Mouse (Mus musculus) MEL (cell line): Measurements from ENCODE around the gene Slc35b2. TPM values are rescaled to one million over a fixed set of nuclear protein-coding genes. Genes with fewer than 3 reads are reported as not detected.

Source experiments
- DNase-seq: peaks from one replicate; pipeline ENCODE4 v3.0.0; 2011; ENCODE audit warnings: low read depth, low spot score
- H3K27ac ChIP-seq: 2 replicates; pipeline ENCODE4 v1.5.1; 2012; ENCODE audit warnings: low read depth, mild to moderate bottlenecking, control low read depth, low read length, moderate library complexity; ENCODE audit not compliant: control insufficient read depth
- H3K27me3 ChIP-seq, 2 experiments: fragments of 150-350 bp in 1 of 2; sonication (generic) in 1 of 2; 2 replicates each; pipeline ENCODE4 v1.6.1; 2012; ENCODE audit warnings: low read length in 2 of 2, mild to moderate bottlenecking in 2 of 2, improper control_type of control experiment in 1 of 2, moderate library complexity in 1 of 2; ENCODE audit not compliant: insufficient read depth in 2 of 2, control insufficient read depth in 1 of 2
- H3K36me3 ChIP-seq, 2 experiments: 2 replicates each; pipeline ENCODE4 v1.6.1; 2012 to 2014; ENCODE audit warnings: low read length in 2 of 2, improper control_type of control experiment in 1 of 2, inconsistent platforms in 1 of 2, mild to moderate bottlenecking in 1 of 2; ENCODE audit not compliant: insufficient read depth in 2 of 2, control insufficient read depth in 1 of 2
- H3K4me1 ChIP-seq, 2 experiments: fragments of 150-350 bp in 1 of 2; sonication (generic) in 1 of 2; 2 replicates each; pipeline ENCODE4 v1.6.1; 2012; ENCODE audit warnings: low read length in 2 of 2, improper control_type of control experiment in 1 of 2, mild to moderate bottlenecking in 1 of 2; ENCODE audit not compliant: insufficient read depth in 2 of 2, control insufficient read depth in 1 of 2
- H3K4me3 ChIP-seq, 2 experiments: fragments of 150-350 bp in 1 of 2; sonication (generic) in 1 of 2; 2 replicates each; pipeline ENCODE4 v1.5.1; 2012; ENCODE audit warnings: low read depth in 2 of 2, low read length in 2 of 2, mild to moderate bottlenecking in 2 of 2, moderate library complexity in 2 of 2, control low read depth in 1 of 2, improper control_type of control experiment in 1 of 2; ENCODE audit not compliant: control insufficient read depth in 1 of 2, insufficient read depth in 1 of 2
- H3K79me2 ChIP-seq: 2 replicates; pipeline ENCODE4 v1.6.1; 2012; ENCODE audit warnings: mild to moderate bottlenecking, low read length, moderate library complexity; ENCODE audit not compliant: control insufficient read depth, poor library complexity, insufficient read depth
- H3K9ac ChIP-seq: 2 replicates; pipeline ENCODE4 v1.6.1; 2012; ENCODE audit warnings: low read depth, mild to moderate bottlenecking, control low read depth, low read length, moderate library complexity; ENCODE audit not compliant: control insufficient read depth, poor library complexity, severe bottlenecking
- H3K9me3 ChIP-seq: fragments of 150-350 bp; sonication (generic); replicated peaks from 2 replicates; pipeline ENCODE4 v1.6.1; 2012; ENCODE audit warnings: mild to moderate bottlenecking, low read length, improper control_type of control experiment, moderate library complexity; ENCODE audit not compliant: insufficient read depth
- BHLHE40 ChIP-seq: IDR thresholded peaks from 2 replicates; pipeline ENCODE4 v1.6.1; 2012; ENCODE audit warnings: low read depth, mild to moderate bottlenecking, inconsistent platforms, low read length, improper control_type of control experiment, borderline replicate concordance
- CTCF ChIP-seq, 3 experiments: IDR thresholded peaks in 2 of 3; conservative IDR thresholded peaks in 1 of 3; 2 replicates each; pipeline ENCODE4 v1.5.1; 2011 to 2012; ENCODE audit warnings: low read length in 3 of 3, low read depth in 2 of 3, mild to moderate bottlenecking in 2 of 3, improper control_type of control experiment in 1 of 3, inconsistent platforms in 1 of 3, mixed read lengths in 1 of 3, moderate library complexity in 1 of 3; ENCODE audit not compliant: control insufficient read depth in 1 of 3, insufficient read depth in 1 of 3, poor library complexity in 1 of 3, severe bottlenecking in 1 of 3
- ELF1 ChIP-seq: IDR thresholded peaks from 2 replicates; pipeline ENCODE4 v1.6.1; 2014; ENCODE audit warnings: low read depth, mild to moderate bottlenecking, inconsistent platforms, low read length, improper control_type of control experiment, moderate library complexity
- EP300 ChIP-seq, 2 experiments: IDR thresholded peaks; 2 replicates each; pipeline ENCODE4 v1.6.1; 2011; ENCODE audit warnings: improper control_type of control experiment in 2 of 2, low read length in 2 of 2, low read depth in 1 of 2, mild to moderate bottlenecking in 1 of 2
- ETS1 ChIP-seq: IDR thresholded peaks from 2 replicates; pipeline ENCODE4 v1.6.1; 2012; ENCODE audit warnings: low read depth, mild to moderate bottlenecking, inconsistent platforms, low read length, improper control_type of control experiment, moderate library complexity
- GATA1 ChIP-seq: IDR thresholded peaks from 2 replicates; pipeline ENCODE4 v1.6.1; 2011; ENCODE audit warnings: low read depth, low read length, improper control_type of control experiment
- HCFC1 ChIP-seq: IDR thresholded peaks from 2 replicates; pipeline ENCODE4 v1.6.1; 2012; ENCODE audit warnings: low read depth, mild to moderate bottlenecking, inconsistent platforms, low read length, improper control_type of control experiment, moderate library complexity
- KAT2A ChIP-seq: conservative IDR thresholded peaks from 2 replicates; pipeline ENCODE4 v1.6.1; 2012; ENCODE audit warnings: low read depth, low read length, improper control_type of control experiment, inconsistent platforms
- MAFK ChIP-seq: IDR thresholded peaks from 2 replicates; pipeline ENCODE4 v1.6.1; 2011; ENCODE audit warnings: low read depth, mild to moderate bottlenecking, low read length, improper control_type of control experiment, borderline replicate concordance
- MAX ChIP-seq: IDR thresholded peaks from 2 replicates; pipeline ENCODE4 v1.6.1; 2011; ENCODE audit warnings: low read length, improper control_type of control experiment
- MAZ ChIP-seq: IDR thresholded peaks from 2 replicates; pipeline ENCODE4 v1.6.1; 2012; ENCODE audit warnings: low read depth, mild to moderate bottlenecking, inconsistent platforms, low read length, improper control_type of control experiment
- POLR2A ChIP-seq, 2 experiments: IDR thresholded peaks; 2 replicates each; pipeline ENCODE4 v1.6.1; 2011 to 2012; ENCODE audit warnings: low read length in 2 of 2, mild to moderate bottlenecking in 2 of 2, control low read depth in 1 of 2, improper control_type of control experiment in 1 of 2, low read depth in 1 of 2, moderate library complexity in 1 of 2; ENCODE audit not compliant: control insufficient read depth in 1 of 2, insufficient read depth in 1 of 2, poor library complexity in 1 of 2
- POLR2AphosphoS2 ChIP-seq: IDR thresholded peaks from 2 replicates; pipeline ENCODE4 v1.6.1; 2011; ENCODE audit warnings: low read length, improper control_type of control experiment
- RAD21 ChIP-seq: IDR thresholded peaks from 2 replicates; pipeline ENCODE4 v1.6.1; 2011; ENCODE audit warnings: mild to moderate bottlenecking, low read depth, low read length, improper control_type of control experiment
- RCOR1 ChIP-seq: IDR thresholded peaks from 2 replicates; pipeline ENCODE4 v1.6.1; 2012; ENCODE audit warnings: low read depth, mild to moderate bottlenecking, inconsistent platforms, low read length, improper control_type of control experiment
- TAL1 ChIP-seq: IDR thresholded peaks from 2 replicates; pipeline ENCODE4 v1.6.1; 2012; ENCODE audit warnings: mild to moderate bottlenecking, inconsistent platforms, low read length, moderate library complexity, mixed read lengths
- TBP ChIP-seq: IDR thresholded peaks from 2 replicates; pipeline ENCODE4 v1.8.0; 2011; ENCODE audit warnings: low read depth, low read length, improper control_type of control experiment
- USF1 ChIP-seq: IDR thresholded peaks from 2 replicates; pipeline ENCODE4 v1.6.1; 2014; ENCODE audit warnings: low read depth, mild to moderate bottlenecking, inconsistent platforms, low read length, improper control_type of control experiment, moderate library complexity
- ZKSCAN1 ChIP-seq: IDR thresholded peaks from 2 replicates; pipeline ENCODE4 v1.6.1; 2012; ENCODE audit warnings: low read depth, mild to moderate bottlenecking, inconsistent platforms, low read length, improper control_type of control experiment, moderate library complexity
- ZMIZ1 ChIP-seq: IDR thresholded peaks from 2 replicates; pipeline ENCODE4 v1.6.1; 2012; ENCODE audit warnings: low read depth, mild to moderate bottlenecking, inconsistent platforms, low read length, improper control_type of control experiment, moderate library complexity
- ZNF384 ChIP-seq: IDR thresholded peaks from 2 replicates; pipeline ENCODE4 v1.6.1; 2012; ENCODE audit warnings: low read depth, mild to moderate bottlenecking, inconsistent platforms, low read length, improper control_type of control experiment
- polyA plus RNA-seq, 2 experiments: library from polyadenylated mRNA; stranded (reverse) in 1 of 2; unstranded in 1 of 2; fragments of >175 nt in 1 of 2; fragments of >200 nt in 1 of 2; gene quantifications; 2 replicates each; pipeline versions ENCODE4 v1.2.1 to v1.2.4; 2012; ENCODE audit warnings: low replicate concordance in 2 of 2, low read depth in 1 of 2; ENCODE audit not compliant: insufficient read length in 2 of 2, insufficient read depth in 1 of 2, missing spikeins in 1 of 2
- total RNA-seq: library from RNA; depleted of rRNA; stranded (reverse); fragments of 300-350 nt; gene quantifications from 2 replicates; pipeline ENCODE4 v1.2.3, GENCODE M21; 2012

The Slc35b2 gene
- total and polyA plus RNA-seq, 3 experiments: 81.7 to 111 TPM; not detected in 1

DNA sequence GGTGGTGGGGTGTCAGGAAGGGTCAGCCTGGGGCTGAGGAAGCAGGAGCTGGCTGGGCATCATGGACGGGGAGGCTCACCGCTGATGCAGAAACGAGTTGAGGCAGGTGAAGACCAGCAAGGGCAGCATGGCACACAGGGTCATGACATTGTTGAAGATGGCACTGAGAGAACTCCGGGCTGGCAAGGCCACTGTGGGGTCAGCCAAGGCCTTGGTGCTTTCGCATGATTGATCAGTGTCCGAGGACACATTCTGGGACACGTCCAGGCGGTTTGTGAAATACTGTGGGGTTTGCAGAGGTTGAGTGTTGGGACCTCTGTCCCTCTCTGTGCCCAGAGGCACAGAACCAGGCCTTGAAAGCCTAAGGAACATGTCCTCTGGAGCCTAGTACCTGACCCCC, 26.2 kb downstream of the Slc35b2 start (continued):
- TF ChIP-seq ZMIZ1 (no peak), KAT2A (no peak)

DNA sequence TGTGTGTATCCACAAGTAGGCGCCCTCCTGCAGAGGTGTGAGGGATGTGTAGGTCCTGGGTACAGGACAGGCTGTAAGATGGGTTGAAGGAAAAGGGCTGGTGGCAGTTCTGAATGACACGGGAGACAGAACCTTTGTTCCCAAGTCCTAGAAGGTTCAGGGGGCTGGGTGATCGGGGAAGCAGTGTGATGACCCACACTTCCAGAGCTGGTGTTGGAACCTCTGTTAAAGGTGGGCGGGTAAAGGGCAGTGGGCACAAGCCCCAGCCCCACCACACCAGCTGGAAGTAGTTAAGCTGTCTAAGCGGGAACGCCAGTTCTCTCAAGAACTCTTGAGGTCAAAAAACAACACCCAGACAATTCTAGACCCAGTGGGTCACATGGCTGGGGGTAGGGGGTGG, 26.7 kb downstream of the Slc35b2 start:
- Histone ChIP-seq H3K79me2 (peaks cover 39% of the 10 kb centered on the region), H3K4me3 (no peak overlapping the region), H3K27me3 (no peaks in the 10 kb centered on the region), H3K9ac (no peak overlapping the region), H3K9me3 (no peaks in the 10 kb centered on the region), H3K4me1 (peaks cover 7 to 17% of the 10 kb centered on the region in 2 experiments; a peak in 3 of 4 replicates), H3K27ac (no peak overlapping the region), H3K36me3 (peaks cover 8 to 11% of the 10 kb centered on the region in 2 experiments; a peak in 3 of 4 replicates)
- no peak for DNase-seq
- 0 out of 2 replicates have a peak, but pooled peaks have one; percentile 17 for TF ChIP-seq USF1
- no peak for TF ChIP-seq CTCF (IDR thresholded peaks at IDR 0.05 in 2 of 3, conservative IDR thresholded peaks at IDR 0.05 in 1 of 3; ENCODE audit: control insufficient read depth in 1 of 3, insufficient read depth in 1 of 3, low read depth in 2 of 3, low read length in 3 of 3, poor library complexity in 1 of 3, severe bottlenecking in 1 of 3)

DNA sequence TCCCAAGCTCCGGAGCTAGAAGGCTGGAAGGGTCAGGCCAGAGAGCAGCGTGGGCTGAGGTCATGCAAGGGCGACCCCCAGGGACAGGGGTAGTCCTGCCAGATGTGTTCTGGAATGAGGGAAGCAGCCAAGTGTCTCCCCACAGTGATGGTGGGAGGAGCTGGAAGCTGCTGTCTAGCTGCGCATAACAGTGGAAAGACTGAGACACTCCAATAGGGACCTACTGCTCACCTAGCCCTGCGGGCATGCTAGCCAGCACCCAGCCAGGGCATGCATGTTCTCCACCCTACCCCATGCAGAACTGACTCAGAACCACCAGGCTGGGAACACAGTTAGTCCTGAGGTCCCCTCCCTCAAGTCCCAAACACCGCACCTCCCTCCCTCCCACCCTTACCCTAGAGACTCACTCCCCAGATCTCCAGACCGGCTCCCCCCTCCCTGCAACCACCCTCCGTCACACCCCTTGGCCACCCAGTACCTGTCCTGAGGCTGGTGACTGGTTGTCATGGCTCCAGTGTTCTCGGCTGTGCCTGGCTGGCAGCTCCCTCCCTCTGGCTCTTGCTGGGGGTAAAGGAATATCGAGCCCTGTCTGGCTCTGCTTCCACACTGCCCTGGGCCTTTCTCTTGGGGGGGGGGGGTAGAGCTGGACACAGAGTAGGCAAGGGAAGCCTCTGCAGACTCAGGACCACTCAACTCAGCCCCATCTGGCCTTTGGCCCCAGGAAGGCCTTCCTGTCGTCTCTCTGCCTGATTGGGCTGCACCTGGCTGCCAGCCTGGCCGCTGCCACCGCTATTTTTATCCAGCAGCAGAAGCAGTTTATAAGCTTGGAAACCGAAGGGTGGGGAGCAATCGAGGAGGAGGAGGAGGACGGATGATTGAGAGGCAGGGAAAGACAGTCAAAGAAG, 28.3 kb downstream of the Slc35b2 start:
- H3K36me3 ChIP-seq: peaks cover 8 to 22% of the 10 kb centered on the region in 2 experiments; a peak in 3 of 4 replicates
- DNase-seq: no peak
- no peak overlapping the region for H3K4me3 ChIP-seq

More for the DNA sequence above, 28.3 kb downstream of the Slc35b2 start:
- Histone ChIP-seq H3K4me1 (peaks cover 15 to 31% of the 10 kb centered on the region in 2 experiments), H3K9ac (peak overlapping the region; percentile 80), H3K9me3 (no peaks in the 10 kb centered on the region), H3K27ac (peak overlapping the region; percentile 64), H3K79me2 (peaks cover 41% of the 10 kb centered on the region), H3K27me3 (no peaks in the 10 kb centered on the region)
- TF ChIP-seq MAFK: no peak
- TF ChIP-seq TBP: no peak
- no peak for TF ChIP-seq EP300 (IDR thresholded peaks at IDR 0.05; ENCODE audit: low read depth in 1 of 2, low read length in 2 of 2)
- no peak for TF ChIP-seq USF1
- TF ChIP-seq BHLHE40: no peak
- TF ChIP-seq ELF1: no peak
- TF ChIP-seq KAT2A: no peak
- TF ChIP-seq RCOR1: no peak
- TF ChIP-seq ZKSCAN1: no peak
- TF ChIP-seq POLR2AphosphoS2: no peak
- TF ChIP-seq ZNF384: no peak
- TF ChIP-seq MAZ: no peak
- no peak for TF ChIP-seq HCFC1
- no peak for TF ChIP-seq RAD21
- TF ChIP-seq POLR2A (IDR thresholded peaks at IDR 0.05; ENCODE audit: control insufficient read depth in 1 of 2, insufficient read depth in 1 of 2, low read depth in 1 of 2, low read length in 2 of 2, poor library complexity in 1 of 2): no peak
- TF ChIP-seq MAX: no peak
- TF ChIP-seq CTCF (IDR thresholded peaks at IDR 0.05 in 2 of 3, conservative IDR thresholded peaks at IDR 0.05 in 1 of 3; ENCODE audit: control insufficient read depth in 1 of 3, insufficient read depth in 1 of 3, low read depth in 2 of 3, low read length in 3 of 3, poor library complexity in 1 of 3, severe bottlenecking in 1 of 3): no peak
- no peak for TF ChIP-seq TAL1
- TF ChIP-seq GATA1: no peak
- TF ChIP-seq ETS1: no peak
